8 mouse cellular contexts compared by ENCODE assay signal in genomic region chr13:33004414-33005105, GRCm38 (mm10). TPM values are rescaled to one million over a fixed set of nuclear protein-coding genes. Genes with fewer than 3 reads are reported as not detected.
DNase-seq lines count a peak whose midpoint lies in the region; ATAC-seq lines count a peak whose summit lies in the region.

No protein-coding gene starts in this region.

- H3K27me3 ChIP-seq in hindbrain, embryonic 12.5 days = no peaks in the 10 kb centered on the region

- no peak overlapping the region; the same call in 1 of the 2 replicates for H3K27ac ChIP-seq in hindbrain, embryonic 12.5 days

- ATAC-seq in hindbrain, embryonic 12.5 days (ENCODE audit: low FRiP score) = peak; percentile 69

- no peaks in the 10 kb centered on the region for H3K9me3 ChIP-seq in hindbrain, embryonic 12.5 days (replicated peaks)

- H3K4me3 ChIP-seq in hindbrain, embryonic 12.5 days = peak overlapping the region; percentile 24

- no peaks in the 10 kb centered on the region for H3K36me3 ChIP-seq in hindbrain, embryonic 12.5 days

- 23% methylated on average over 12 of the region's 12 CpGs for WGBS in hindbrain, embryonic 12.5 days

- peak; percentile 79 for DNase-seq in MN1 (ENCODE audit: low spot score)
- peak; percentile 80 for DNase-seq in cerebellum, adult 9-11 months
- peak; percentile 71 to 77 for DNase-seq in frontal cortex, postnatal 10 days (ENCODE audit: low spot score in 2 of 2)
- peak; percentile 76 to 79 for DNase-seq in layer of hippocampus, postnatal 14 days (ENCODE audit: low spot score in 2 of 2)
- DNase-seq in lung, postnatal 14 days = peak; percentile 90
- peak; percentile 22 for DNase-seq in retina, adult 2 months (ENCODE audit: low read depth, low spot score)
- DNase-seq in thymus, postnatal 36 days = peak; percentile 76 to 79

- H3K4me2 ChIP-seq in hindbrain, embryonic 12.5 days (replicated peaks) = peak overlapping the region; percentile 44

- peaks cover 6% of the 10 kb centered on the region; the same call in 1 of the 2 replicates for H3K4me1 ChIP-seq in hindbrain, embryonic 12.5 days

- no peak overlapping the region for H3K9ac ChIP-seq in hindbrain, embryonic 12.5 days

RNA-seq across cellular contexts. Expression of gene Serpinb9, which starts 1.5 kb away (rescaled TPM):
- polyA plus RNA-seq in hindbrain, embryonic 12.5 days (2016; fragmentation: Nextera tagmentation; extraction: Ambion mirVana) = 1.5 and 1.8 TPM in 2 replicates
- 1 to 10 TPM; 5.4 to 6.5 TPM for total RNA-seq in layer of hippocampus, postnatal 14 days (2021)

RNA-seq across cellular contexts. Expression of gene Serpinb9b, which starts 22.7 kb away (rescaled TPM):
- 0.10 and 0.31 TPM in 2 replicates for polyA plus RNA-seq in hindbrain, embryonic 12.5 days (2016; fragmentation: Nextera tagmentation; extraction: Ambion mirVana)
- not detected for total RNA-seq in layer of hippocampus, postnatal 14 days (2021)

RNA-seq across cellular contexts. Expression of gene Serpinb6b, which starts 39.6 kb away (rescaled TPM):
- polyA plus RNA-seq in hindbrain, embryonic 12.5 days (2016; fragmentation: Nextera tagmentation; extraction: Ambion mirVana) = 0.88 and 1.4 TPM in 2 replicates
- total RNA-seq in layer of hippocampus, postnatal 14 days (2021) = 1 to 10 TPM; 2.0 to 3.6 TPM

Comparison
In these comparisons a context has a peak if more than half of its experiments do, and no peak if none do; other contexts are left out.
1. DNase-seq: peak in every context shown above with its lines; median percentile 90 in lung, postnatal 14 days; 80 in cerebellum, adult 9-11 months; 79 in MN1; 78 in layer of hippocampus, postnatal 14 days; 78 in thymus, postnatal 36 days; 74 in frontal cortex, postnatal 10 days; 22 in retina, adult 2 months.